Mouse (Mus musculus) brain, embryonic 14.5 days (tissue): ENCODE data around the gene Tmem186. TPM values are rescaled to one million over a fixed set of nuclear protein-coding genes. Genes with fewer than 3 reads are reported as not detected.
A peak's percentile ranks its signal among the peaks of the same experiment; 100 is the strongest.

Experiments used
- DNase-seq: peaks from one replicate; pipeline ENCODE4 v3.0.0-alpha.2; 2011; ENCODE audit warnings: low read depth
- CTCF ChIP-seq: fragments of 200-500 bp; IDR thresholded peaks from 2 replicates; pipeline ENCODE4 v1.5.1; 2012; ENCODE audit warnings: inconsistent platforms, mild to moderate bottlenecking, moderate library complexity, borderline replicate concordance; ENCODE audit not compliant: insufficient read depth, insufficient read length; ENCODE audit errors: extremely low read depth
- POLR2A ChIP-seq: fragments of 200-500 bp; IDR thresholded peaks from 2 replicates; pipeline ENCODE4 v1.6.1; 2012; ENCODE audit warnings: mild to moderate bottlenecking, inconsistent platforms, borderline replicate concordance; ENCODE audit not compliant: poor library complexity, insufficient read depth, insufficient read length, severe bottlenecking; ENCODE audit errors: extremely low read depth
- polyA plus RNA-seq: library from polyadenylated mRNA; depleted of rRNA; stranded (reverse); fragments of >200 nt; gene quantifications from 2 replicates; pipeline ENCODE4 v1.2.3, GENCODE M21; 2012

Tmem186 gene
- polyA plus RNA-seq, 1 experiment, result 21.0 TPM

- TF ChIP-seq POLR2A (no peak), CTCF (no peak)
Observed at GRCm38 (mm10) chr16:8673343-8673742, 35.8 kb upstream of the Tmem186 start.

GRCm38 (mm10) chr16:8672811-8673210 is 35.3 kb upstream of the Tmem186 start:
- TF ChIP-seq POLR2A (no peak), CTCF (no peak)
- no peak for DNase-seq

More at GRCm38 (mm10) chr16:8673343-8673742, 35.8 kb upstream of the Tmem186 start:
- no peak for DNase-seq

GRCm38 (mm10) chr16:8672350-8672687 is 34.8 kb upstream of the Tmem186 start:
- DNase-seq, result no peak
- TF ChIP-seq POLR2A, result no peak

GRCm38 (mm10) chr16:8671551-8672349 is 34.2 kb upstream of the Tmem186 start, which contains the start of gene Carhsp1:
Gene Carhsp1, minus strand, starts transcription at chr16:8672155.
- DNase-seq, result peak; percentile 98
- no peak for TF ChIP-seq CTCF
- peak; percentile 75 for TF ChIP-seq POLR2A

GRCm38 (mm10) chr16:8670041-8671035 is 32.8 kb upstream of the Tmem186 start:
- TF ChIP-seq CTCF, result no peak
- TF ChIP-seq POLR2A, result no peak
- peak; percentile 85 for DNase-seq

- TF ChIP-seq CTCF (no peak), POLR2A (no peak)
- DNase-seq, result peak; percentile 12
Observed at GRCm38 (mm10) chr16:8669432-8669831, 31.9 kb upstream of the Tmem186 start.

- no peak for DNase-seq
- no peak for TF ChIP-seq CTCF
- TF ChIP-seq POLR2A, result no peak
Observed at GRCm38 (mm10) chr16:8668386-8668785, 30.9 kb upstream of the Tmem186 start.

- DNase-seq, result no peak
- TF ChIP-seq CTCF (no peak), POLR2A (no peak)
Observed at GRCm38 (mm10) chr16:8667814-8668213, 30.3 kb upstream of the Tmem186 start.

GRCm38 (mm10) chr16:8667261-8667660 is 29.7 kb upstream of the Tmem186 start:
- no peak for DNase-seq
- TF ChIP-seq CTCF (no peak), POLR2A (no peak)

GRCm38 (mm10) chr16:8666452-8666851 is 28.9 kb upstream of the Tmem186 start:
- TF ChIP-seq CTCF (no peak), POLR2A (no peak)
- no peak for DNase-seq

GRCm38 (mm10) chr16:8665367-8665766 is 27.9 kb upstream of the Tmem186 start:
- no peak for DNase-seq
- TF ChIP-seq POLR2A, result no peak
- no peak for TF ChIP-seq CTCF
